ENCODE assay signal across 15 mouse cellular contexts in genomic region chr4:16739785-16740184, GRCm38 (mm10).
"Had no signal": no experiment of that assay in that cellular context is flagged by ENCODE, and none has a peak within 500 bp of the region (broad histone marks: within the 10 kb centered on the region; RNA-seq: fewer than 3 reads in every experiment).

No protein-coding gene starts in this region.

- ATAC-seq: midbrain, embryonic 16.5 days had no signal

- H3K9me3 ChIP-seq: limb, embryonic 10.5 days; liver, embryonic 15.5 days; megakaryocyte, embryonic 14.5 days; midbrain, embryonic 12.5 days; neural tube, embryonic 13.5 days had no signal

- H3K27me3 ChIP-seq: liver, embryonic 15.5 days; megakaryocyte, embryonic 14.5 days; midbrain, embryonic 12.5 days; neural tube, embryonic 13.5 days had no signal

- H3K4me2 ChIP-seq: liver, embryonic 11.5 days; liver, embryonic 15.5 days; lung, embryonic 14.5 days; midbrain, embryonic 12.5 days; neural tube, embryonic 13.5 days had no signal

- H3K9ac ChIP-seq: liver, embryonic 15.5 days; lung, embryonic 14.5 days; midbrain, embryonic 12.5 days; neural tube, embryonic 13.5 days had no signal

- H3K4me1 ChIP-seq: limb, embryonic 10.5 days; liver, embryonic 15.5 days; megakaryocyte, embryonic 14.5 days; midbrain, embryonic 12.5 days; neural tube, embryonic 13.5 days had no signal

- H3K36me3 ChIP-seq: limb, embryonic 10.5 days; liver, embryonic 15.5 days; midbrain, embryonic 12.5 days; neural tube, embryonic 13.5 days had no signal

- H3K4me3 ChIP-seq: left cerebral cortex, adult 2 months; limb, embryonic 10.5 days; liver, embryonic 15.5 days; megakaryocyte, embryonic 14.5 days; midbrain, embryonic 12.5 days; neural tube, embryonic 13.5 days had no signal

- H3K27ac ChIP-seq: left cerebral cortex, adult 2 months; limb, embryonic 10.5 days; liver, embryonic 15.5 days; macrophage; midbrain, embryonic 12.5 days; neural tube, embryonic 13.5 days had no signal

- DNase-seq: kidney, postnatal 25 days; lung, embryonic 14.5 days; lung, postnatal 10 days; right cerebral cortex, adult 18-20 months; right cerebral cortex, postnatal 25 days; thymus, postnatal 36 days had no signal
